Mouse (Mus musculus) thymus, postnatal 10 days (tissue): ENCODE measurements around the gene Ppargc1a.

Experiments
- DNase-seq, 2 experiments: peaks; one replicate each; pipeline ENCODE4 v3.0.0; 2021; ENCODE audit warnings: low spot score in 2 of 2

Ppargc1a gene

DNA sequence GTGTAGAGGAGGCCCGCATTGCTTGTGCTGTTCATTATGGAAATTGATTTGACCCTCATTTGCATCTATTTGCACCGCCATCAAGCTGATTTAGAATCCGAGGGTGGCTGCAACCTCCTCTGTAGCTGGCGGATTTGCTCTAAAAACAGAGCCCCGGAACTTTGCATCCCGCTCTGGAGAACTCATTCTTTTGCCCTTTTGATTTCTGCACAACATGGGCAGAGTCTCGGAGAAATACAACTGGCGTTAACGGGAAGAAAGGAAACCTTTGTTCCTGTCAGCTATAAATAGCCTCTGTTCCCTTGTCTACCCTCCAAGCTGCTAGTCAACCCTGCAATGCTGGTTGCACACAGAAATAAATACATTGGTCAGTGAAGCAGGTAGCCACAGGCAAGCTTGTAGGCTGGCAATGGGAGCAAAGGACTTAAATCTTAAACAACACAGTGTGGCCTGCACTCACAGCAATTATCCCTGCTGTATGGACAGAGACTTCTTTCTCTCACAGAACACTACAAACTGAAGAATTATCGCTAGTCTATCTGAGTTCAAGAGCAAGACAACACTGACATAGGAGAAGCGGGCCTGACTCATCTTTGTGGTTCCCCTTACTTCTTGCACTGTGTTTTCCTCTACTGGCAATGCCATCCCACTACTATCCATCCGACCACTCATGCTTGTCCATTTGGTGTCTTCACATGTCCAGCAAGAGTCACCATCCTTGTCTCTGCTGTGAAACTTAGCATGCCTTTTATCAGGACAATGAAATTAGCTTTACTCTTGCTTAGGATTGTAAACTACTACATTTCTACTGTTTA, 155.0 kb downstream of the Ppargc1a start:
- DNase-seq, result no peak

- DNase-seq, result no peak
Observed at GRCm38 (mm10) chr5:51410006-51410405, 157.5 kb downstream of the Ppargc1a start.

DNA sequence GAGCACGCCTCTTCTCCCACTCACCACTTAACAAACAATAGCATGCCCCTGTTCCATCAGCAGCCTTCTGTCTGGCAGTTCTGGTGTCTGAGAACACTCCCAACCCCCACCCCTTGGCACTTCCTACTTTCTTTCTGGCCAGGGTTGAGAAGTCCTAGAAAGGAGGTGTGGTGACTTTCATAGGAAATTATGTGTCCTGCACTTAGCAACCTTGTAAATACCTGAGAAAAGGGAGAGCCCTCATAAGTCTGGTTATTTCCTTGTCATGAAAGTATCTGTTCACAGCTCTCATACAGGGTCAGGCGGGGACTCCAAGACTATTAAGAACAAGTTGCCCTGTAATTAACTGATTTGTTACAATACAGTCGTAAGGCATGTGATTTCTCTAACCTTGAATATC, 161.1 kb downstream of the Ppargc1a start:
- no peak for DNase-seq
